Mouse (Mus musculus): Measurements from ENCODE around the gene Thoc7.

DNA sequence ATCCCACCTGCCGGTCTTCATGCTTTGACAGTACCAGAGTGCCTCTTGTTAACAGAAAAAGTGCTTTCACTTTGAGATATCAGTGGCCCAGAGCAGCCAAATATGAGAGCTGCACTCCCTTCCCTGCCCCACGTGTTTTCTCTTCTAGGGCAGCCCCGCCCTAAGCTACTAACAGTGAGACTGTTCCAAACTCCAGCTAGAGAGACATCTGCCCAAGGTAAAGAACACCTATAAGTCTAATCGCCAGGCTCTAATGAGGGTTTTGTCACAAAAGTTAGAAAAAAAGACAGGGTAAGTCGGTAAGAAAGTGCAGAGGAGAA, 27.6 kb downstream of the Thoc7 start:
- no peak for TF ChIP-seq CTCF (conservative IDR thresholded peaks at IDR 0.05; ENCODE audit: low read length)
- no peak for TF ChIP-seq POU5F1 (IDR thresholded peaks at IDR 0.05; ENCODE audit: borderline replicate concordance, low read length)
- TF ChIP-seq NANOG (IDR thresholded peaks at IDR 0.05; ENCODE audit: borderline replicate concordance, low read length), result no peak

Data from E14TG2a.4 (cell line).